Mouse (Mus musculus): ENCODE results near the gene Cog7. TPM values are rescaled to one million over a fixed set of nuclear protein-coding genes. Genes with fewer than 3 reads are reported as not detected.

Cog7 gene
- 48.9 TPM for polyA plus RNA-seq (2021)

DNA sequence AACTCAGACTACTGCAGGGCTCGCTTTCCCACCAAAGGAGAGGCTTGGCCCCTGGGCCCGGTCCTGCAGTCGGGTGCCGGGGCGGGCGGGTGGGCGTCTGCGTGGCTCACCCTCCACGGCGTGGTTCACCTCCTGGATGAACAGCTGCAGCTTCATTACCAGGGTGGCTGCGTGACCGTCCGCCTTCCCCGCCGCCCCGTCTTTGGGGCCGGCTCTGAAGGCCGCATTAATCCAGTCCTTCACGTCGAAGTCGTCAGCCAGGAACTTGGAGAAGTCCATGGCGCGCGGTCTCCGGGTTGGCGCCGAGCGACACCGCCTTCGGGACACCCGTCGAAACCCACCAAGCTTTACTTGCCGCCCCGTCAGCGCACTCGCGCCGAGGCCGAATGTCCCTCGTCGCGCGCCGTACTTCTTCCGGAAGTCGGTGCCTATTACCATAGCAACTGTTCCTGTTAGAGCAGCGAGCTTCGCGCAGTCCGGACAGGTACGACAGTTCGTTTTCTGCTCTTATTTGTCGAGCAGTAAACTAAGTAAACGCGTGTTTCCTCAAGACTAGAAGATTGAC, at the start of gene Cog7:
Gene Cog7, minus strand, starts transcription at position 405 of the 565 bp plus-strand sequence.
- no peaks in the 10 kb centered on the region for H3K27me3 ChIP-seq
- no peak for TF ChIP-seq CTCF (IDR thresholded peaks at IDR 0.05)
- ChIA-PET POLR2A (no interaction called here), CTCF (interaction anchor here (0.6 to 1.2 kb wide), 2 partner anchors 118 to 247 kb away, joined by 3 read pairs; partner anchors contain the start of gene Scnn1g)
- in situ Hi-C loops (cut with MboI; ENCODE audit: low pct_unique_long_range_greater_than_20kb), result no loop called here
- ATAC-seq (peak; percentile 66), DNase-seq (ENCODE audit: low read depth, low spot score) (peak; percentile 61)

DNA sequence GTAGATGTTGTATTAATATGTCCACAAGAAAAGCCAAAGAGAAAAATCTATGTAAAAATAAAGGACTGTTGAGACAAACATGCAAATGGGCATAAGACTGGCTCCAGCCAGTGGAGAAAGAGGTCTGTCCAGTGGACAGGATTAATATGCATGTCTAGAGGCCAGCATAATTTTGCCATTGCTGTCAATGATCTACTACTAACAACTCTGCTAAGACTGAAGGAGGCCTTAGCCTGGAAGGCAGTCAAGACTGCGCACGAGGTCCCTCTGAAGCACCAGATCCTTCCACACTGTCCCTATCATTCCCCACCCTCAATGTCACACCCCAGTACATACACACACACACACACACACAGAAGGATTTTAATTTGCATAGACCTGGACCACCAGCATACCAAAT, 40.6 kb upstream of the Cog7 start:
- in situ Hi-C loops (cut with MboI; ENCODE audit: low pct_unique_long_range_greater_than_20kb), result no loop called here
- ATAC-seq (no peak), DNase-seq (ENCODE audit: low read depth, low spot score) (no peak)
- ChIA-PET POLR2A (interaction anchor here (1.1 kb wide), 1 partner anchor 18 kb away, joined by 3 read pairs; no protein-coding TSS in a partner anchor), CTCF (interaction anchor here (1.5 kb wide), 1 partner anchor 8 kb away, joined by 4 read pairs; no protein-coding TSS in a partner anchor)
- TF ChIP-seq CTCF (IDR thresholded peaks at IDR 0.05), result no peak
- no peaks in the 10 kb centered on the region for H3K27me3 ChIP-seq

DNA sequence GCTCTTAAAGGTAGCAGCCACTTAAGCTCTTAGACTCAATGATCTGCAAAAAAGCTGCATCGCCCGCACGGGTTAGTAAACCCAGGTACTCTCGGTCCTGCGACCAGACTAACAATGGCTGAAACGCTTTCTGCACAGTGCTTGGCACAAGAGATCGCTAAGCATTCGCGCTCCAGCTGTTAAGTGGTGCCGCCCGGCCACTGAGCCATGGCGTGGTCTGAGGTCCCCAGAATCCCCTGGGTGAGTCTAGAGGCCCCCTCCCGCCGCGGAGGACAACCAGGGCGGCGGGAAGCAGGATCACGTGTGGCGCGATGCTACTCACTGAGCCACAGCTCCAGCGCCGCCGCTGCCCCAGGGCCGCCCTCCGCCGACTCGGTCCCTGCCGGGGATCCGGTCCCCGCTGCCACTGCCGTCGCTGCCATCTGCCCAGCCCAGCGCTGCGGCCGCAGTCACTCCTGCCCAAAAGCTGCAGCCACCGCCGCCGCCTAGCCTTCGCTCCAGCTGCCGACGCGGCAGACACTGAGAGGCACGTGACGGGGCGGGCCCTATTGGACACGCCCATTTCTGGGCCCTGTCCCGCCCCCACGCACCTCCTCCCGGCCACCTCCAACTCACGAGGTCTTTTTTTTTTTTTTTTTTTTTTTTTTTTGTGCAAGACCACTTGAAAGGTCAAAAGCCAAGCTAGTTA, 39.3 kb upstream of the Cog7 start, which contains the start of gene Gga2:
Gene Gga2, minus strand, starts transcription at position 556 of the 688 bp plus-strand sequence.
- CTCF ChIA-PET, result interaction anchor here (1.1 to 1.5 kb wide), 3 partner anchors 10 to 20 kb away, joined by 3 to 4 read pairs (median 3); no protein-coding TSS in a partner anchor
- H3K27me3 ChIP-seq, result no peaks in the 10 kb centered on the region
- in situ Hi-C loops (cut with MboI; ENCODE audit: low pct_unique_long_range_greater_than_20kb), result no loop called here
- peak; percentile 25 for DNase-seq (ENCODE audit: low read depth, low spot score)
- POLR2A ChIA-PET, result interaction anchor here (0.6 to 1.1 kb wide), 6 partner anchors 13 to 1081 kb away, joined by 3 to 6 read pairs (median 3); no protein-coding TSS in a partner anchor
- ATAC-seq, result peak; percentile 70
- TF ChIP-seq CTCF (IDR thresholded peaks at IDR 0.05), result no peak

DNA sequence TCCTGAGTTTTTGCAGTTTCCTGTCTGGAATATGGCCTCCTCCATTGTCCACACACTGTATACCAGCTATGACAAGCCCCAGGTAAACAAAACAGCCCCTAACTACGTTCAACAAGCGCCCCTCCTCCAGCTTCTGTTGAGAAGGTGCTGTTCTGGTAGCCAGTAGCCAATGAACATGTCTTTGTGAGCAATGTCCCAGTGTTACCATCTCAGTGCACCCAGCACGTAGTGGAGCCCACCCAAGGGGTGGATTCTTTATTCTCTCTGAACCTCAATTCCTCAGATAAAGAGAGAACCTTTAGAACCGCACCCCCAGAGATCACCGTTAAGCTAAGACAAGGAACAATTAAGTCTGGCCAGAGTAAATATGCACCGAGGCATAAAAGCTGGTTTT, 38.8 kb upstream of the Cog7 start:
- CTCF ChIA-PET, result interaction anchor here (1.2 kb wide), 2 partner anchors 18 to 80 kb away, joined by 3 read pairs; no protein-coding TSS in a partner anchor
- in situ Hi-C loops (cut with MboI; ENCODE audit: low pct_unique_long_range_greater_than_20kb), result no loop called here

DNA sequence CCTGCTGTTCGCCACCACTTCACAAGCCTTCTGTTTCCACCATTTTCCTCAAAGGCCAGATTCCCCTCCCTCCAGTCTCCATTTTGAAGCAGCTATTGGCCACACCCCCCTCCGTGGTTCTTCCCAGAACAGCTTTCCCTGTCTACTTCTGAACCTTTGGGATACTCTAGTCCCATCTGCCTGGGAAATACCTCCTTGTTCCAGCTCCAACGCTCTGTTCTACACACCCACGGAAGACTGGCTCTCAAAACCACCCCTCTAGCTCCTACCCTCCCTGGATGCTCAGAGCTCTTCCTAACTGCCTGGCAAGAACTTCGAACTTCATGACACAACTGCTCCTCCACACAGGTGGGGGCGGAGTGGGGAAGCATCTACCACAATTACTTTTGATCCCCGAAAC, 37.5 kb upstream of the Cog7 start:
- ChIA-PET CTCF (interaction anchor here (0.7 to 1.2 kb wide), 2 partner anchors 12 to 81 kb away, joined by 3 read pairs; no protein-coding TSS in a partner anchor), POLR2A (no interaction called here)
- ATAC-seq (no peak), DNase-seq (ENCODE audit: low read depth, low spot score) (no peak)
- TF ChIP-seq CTCF (IDR thresholded peaks at IDR 0.05), result no peak
- no peaks in the 10 kb centered on the region for H3K27me3 ChIP-seq
- in situ Hi-C loops (cut with MboI; ENCODE audit: low pct_unique_long_range_greater_than_20kb), result no loop called here

More for the DNA sequence above, 38.8 kb upstream of the Cog7 start:
- POLR2A ChIA-PET, result interaction anchor here (0.9 kb wide), 1 partner anchor 13 kb away, joined by 3 read pairs; no protein-coding TSS in a partner anchor
- TF ChIP-seq CTCF (IDR thresholded peaks at IDR 0.05), result no peak
- peak; percentile 2 for ATAC-seq
- DNase-seq (ENCODE audit: low read depth, low spot score), result no peak
- no peaks in the 10 kb centered on the region for H3K27me3 ChIP-seq

DNA sequence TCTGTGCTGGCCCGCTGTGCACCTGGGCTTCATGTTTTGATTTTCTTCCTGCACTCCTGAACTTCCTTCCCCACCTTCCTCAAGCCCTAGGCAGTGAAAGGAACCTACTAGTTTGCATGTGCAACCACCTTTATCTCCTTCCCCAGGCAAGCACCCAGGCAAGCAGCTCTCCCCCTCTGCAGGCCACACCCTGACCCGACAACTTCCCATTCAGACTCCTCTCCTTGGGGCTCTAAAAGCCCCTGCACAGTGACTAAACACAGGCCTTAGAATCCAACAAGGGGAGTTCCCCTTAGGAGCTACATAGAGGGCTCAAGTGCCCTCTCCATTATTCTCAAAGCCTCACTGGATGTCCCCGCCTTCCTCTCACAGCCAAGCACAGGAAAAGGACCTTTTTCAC, 36.7 kb upstream of the Cog7 start:
- in situ Hi-C loops (cut with MboI; ENCODE audit: low pct_unique_long_range_greater_than_20kb), result no loop called here
- no peak for ATAC-seq
- DNase-seq (ENCODE audit: low read depth, low spot score), result no peak
- ChIA-PET CTCF (interaction anchor here (0.7 kb wide), 1 partner anchor 11 kb away, joined by 3 read pairs; no protein-coding TSS in a partner anchor), POLR2A (no interaction called here)
- TF ChIP-seq CTCF (IDR thresholded peaks at IDR 0.05), result no peak
- no peaks in the 10 kb centered on the region for H3K27me3 ChIP-seq

DNA sequence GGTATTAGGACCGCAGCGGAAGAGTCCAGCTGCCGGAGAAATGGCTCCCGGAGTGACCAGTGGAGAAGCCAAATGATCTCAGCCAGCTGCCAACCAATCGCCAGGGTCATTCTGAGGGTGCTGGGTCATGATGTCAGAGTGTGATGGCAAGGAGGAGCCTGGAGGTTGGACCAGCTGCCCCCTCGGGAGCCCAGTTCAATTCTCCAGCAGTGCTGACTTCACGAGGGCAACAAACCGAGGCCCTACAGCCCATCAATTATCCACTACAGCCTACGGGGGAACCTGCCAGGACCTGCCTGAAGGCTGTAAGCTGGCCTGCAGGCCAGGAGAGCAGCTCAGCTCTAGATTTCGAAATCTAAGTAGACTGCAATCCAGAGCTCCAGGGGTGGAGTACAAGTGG, 34.2 kb upstream of the Cog7 start:
- ATAC-seq (no peak), DNase-seq (ENCODE audit: low read depth, low spot score) (no peak)
- no peak for TF ChIP-seq CTCF (IDR thresholded peaks at IDR 0.05)
- ChIA-PET CTCF (interaction anchor here (0.8 kb wide), 1 partner anchor 30 kb away, joined by 4 read pairs; no protein-coding TSS in a partner anchor), POLR2A (interaction anchor here (0.8 kb wide), 1 partner anchor 58 kb away, joined by 3 read pairs; no protein-coding TSS in a partner anchor)
- no peaks in the 10 kb centered on the region for H3K27me3 ChIP-seq
- in situ Hi-C loops (cut with MboI; ENCODE audit: low pct_unique_long_range_greater_than_20kb), result no loop called here

DNA sequence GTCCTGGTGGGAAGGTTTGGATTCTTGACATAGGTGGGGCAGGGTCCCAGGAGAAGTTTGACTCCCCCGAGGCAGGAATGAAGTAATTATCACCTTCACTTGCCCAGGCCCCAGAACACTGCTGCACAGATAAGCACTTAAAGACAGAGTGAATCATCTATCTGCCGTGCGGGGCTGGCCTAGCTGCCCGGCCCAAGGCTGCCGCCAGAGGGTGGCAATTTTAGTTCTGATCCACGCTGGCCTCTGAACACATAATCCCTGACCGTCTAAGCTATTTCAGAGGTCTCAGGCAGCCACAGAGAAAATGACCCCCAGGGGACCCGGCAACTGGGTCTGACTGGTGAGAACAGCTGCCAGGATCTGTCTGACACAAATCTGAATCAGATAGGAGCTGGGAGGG, 33.6 kb upstream of the Cog7 start:
- in situ Hi-C loops (cut with MboI; ENCODE audit: low pct_unique_long_range_greater_than_20kb), result no loop called here
- POLR2A ChIA-PET, result interaction anchor here (0.6 to 0.8 kb wide), 2 partner anchors 56 to 59 kb away, joined by 3 read pairs; no protein-coding TSS in a partner anchor
- DNase-seq (ENCODE audit: low read depth, low spot score), result peak; percentile 12
- peak; percentile 73 for TF ChIP-seq CTCF (IDR thresholded peaks at IDR 0.05)
- no peaks in the 10 kb centered on the region for H3K27me3 ChIP-seq
- peak; percentile 97 for ATAC-seq
- CTCF ChIA-PET, result interaction anchor here (0.8 kb wide), 1 partner anchor 31 kb away, joined by 4 read pairs; no protein-coding TSS in a partner anchor

DNA sequence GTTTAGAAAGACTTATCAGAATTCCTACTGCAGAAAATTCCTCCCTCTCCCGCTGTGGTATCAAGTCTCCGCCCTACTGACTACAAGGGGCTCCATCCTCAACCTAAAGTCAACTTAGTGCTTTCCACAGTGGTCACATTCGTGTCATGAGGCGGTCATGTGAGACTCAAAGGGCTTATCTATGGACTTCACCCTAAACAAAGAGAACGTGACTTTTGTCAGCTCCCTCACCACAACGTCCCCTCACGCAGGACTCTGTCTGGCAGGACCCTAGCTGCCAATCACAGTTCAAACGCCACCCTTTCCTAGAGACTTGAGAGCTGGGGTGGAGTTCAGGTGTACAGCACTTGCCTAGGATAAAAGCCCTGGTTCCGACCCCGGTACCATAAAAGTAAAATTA, 31.4 kb upstream of the Cog7 start:
- CTCF ChIA-PET, result no interaction called here
- TF ChIP-seq CTCF (IDR thresholded peaks at IDR 0.05), result no peak
- DNase-seq (ENCODE audit: low read depth, low spot score) (no peak), ATAC-seq (no peak)
- POLR2A ChIA-PET, result no interaction called here
- in situ Hi-C loops (cut with MboI; ENCODE audit: low pct_unique_long_range_greater_than_20kb), result no loop called here
- no peaks in the 10 kb centered on the region for H3K27me3 ChIP-seq

DNA sequence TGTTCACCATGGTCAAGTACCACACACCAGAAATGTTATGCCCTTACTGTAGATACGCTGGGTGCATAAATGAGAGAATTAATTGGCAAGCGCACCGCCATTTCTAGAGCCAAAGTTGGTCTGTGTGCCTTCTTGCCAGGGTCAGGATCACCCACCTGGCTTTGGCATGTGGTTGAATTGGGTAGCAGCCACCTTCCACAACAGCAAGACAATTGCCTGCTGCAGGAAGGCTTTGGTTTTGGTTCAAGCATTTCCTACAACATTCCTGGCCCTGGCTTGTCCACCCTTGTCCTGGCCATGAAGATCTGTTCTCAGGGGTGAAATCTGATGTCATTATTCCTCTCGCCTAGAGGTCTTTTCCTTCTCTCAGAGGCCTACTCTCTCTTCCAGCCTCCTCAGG, 30.9 kb upstream of the Cog7 start:
- ChIA-PET POLR2A (no interaction called here), CTCF (no interaction called here)
- no peak for ATAC-seq
- in situ Hi-C loops (cut with MboI; ENCODE audit: low pct_unique_long_range_greater_than_20kb), result no loop called here
- DNase-seq (ENCODE audit: low read depth, low spot score), result no peak
- TF ChIP-seq CTCF (IDR thresholded peaks at IDR 0.05), result no peak
- no peaks in the 10 kb centered on the region for H3K27me3 ChIP-seq

DNA sequence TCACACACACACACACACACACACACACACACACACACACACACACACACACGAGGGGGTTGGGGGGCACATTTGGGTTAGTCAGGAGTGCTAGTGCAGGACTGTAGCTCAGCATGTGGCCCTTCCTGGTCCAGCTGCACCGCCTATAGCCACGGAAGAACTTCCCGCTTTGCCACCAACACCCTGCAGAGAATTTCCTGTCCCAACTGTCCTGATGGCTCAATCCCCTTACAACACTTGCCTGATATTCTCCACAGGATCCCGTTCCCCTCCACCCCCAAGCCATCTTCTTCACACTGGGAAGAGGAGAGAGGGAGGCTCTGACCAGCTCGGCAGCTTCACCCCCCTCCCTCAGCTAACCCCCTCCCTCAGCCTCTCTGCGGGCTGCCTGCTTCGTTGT, 18.9 kb upstream of the Cog7 start:
- no peak for TF ChIP-seq CTCF (IDR thresholded peaks at IDR 0.05)
- POLR2A ChIA-PET, result interaction anchor here (0.6 to 0.7 kb wide), 2 partner anchors 29 to 65 kb away, joined by 3 read pairs; no protein-coding TSS in a partner anchor
- CTCF ChIA-PET, result no interaction called here
- DNase-seq (ENCODE audit: low read depth, low spot score), result no peak
- in situ Hi-C loops (cut with MboI; ENCODE audit: low pct_unique_long_range_greater_than_20kb), result no loop called here
- no peak for ATAC-seq
- no peaks in the 10 kb centered on the region for H3K27me3 ChIP-seq
